Mouse (Mus musculus): ENCODE measurements around the gene Cwc15. TPM values are rescaled to one million over a fixed set of nuclear protein-coding genes. Genes with fewer than 3 reads are reported as not detected.

The Cwc15 gene
- polyA plus RNA-seq, 1 experiment = 85.2 TPM

DNA sequence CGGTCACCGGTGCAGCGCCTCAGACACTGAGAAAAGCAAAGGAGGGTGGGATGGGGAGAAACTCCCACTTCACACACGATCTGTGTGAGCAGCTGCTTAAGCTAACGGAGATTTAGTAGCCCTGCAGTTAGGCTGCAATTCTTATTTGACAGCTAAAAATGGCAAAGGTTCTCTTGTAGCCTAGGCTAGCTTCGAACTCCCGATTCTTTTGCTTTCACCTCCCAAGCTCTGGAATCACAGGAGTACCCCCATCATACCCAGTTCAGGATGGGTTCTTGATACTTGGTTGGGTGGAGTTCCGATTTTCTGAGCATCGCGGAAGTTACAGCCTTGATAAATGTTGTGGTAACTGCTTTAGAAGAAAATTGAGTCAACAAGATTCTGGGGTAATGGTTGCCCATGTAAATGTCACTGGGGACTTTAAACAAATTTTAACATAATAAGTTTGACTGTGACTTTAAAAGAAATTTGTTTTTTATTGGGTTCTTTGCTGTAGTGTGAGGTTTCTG is 553 bp downstream of the Cwc15 start:
- Histone ChIP-seq H3K79me3 (ENCODE audit: low read depth) (peaks cover 13% of the 10 kb centered on the region), H3K4me3 (ENCODE audit: insufficient read depth, poor library complexity, severe bottlenecking) (peak overlapping the region; percentile 80), H3ac (ENCODE audit: control insufficient read depth, insufficient read length, low read depth) (peak overlapping the region; percentile 83), H3K79me2 (ENCODE audit: control insufficient read depth, insufficient read depth) (peaks cover 20% of the 10 kb centered on the region), H3K27me3 (ENCODE audit: control insufficient read depth, insufficient read depth, insufficient read length) (no peaks in the 10 kb centered on the region), H3K36me3 (ENCODE audit: control insufficient read depth, insufficient read depth) (peaks cover 40% of the 10 kb centered on the region)
- TF ChIP-seq FOSL1 (IDR thresholded peaks at IDR 0.05; ENCODE audit: insufficient read depth, low read length, poor library complexity, severe bottlenecking) (no peak), USF1 (IDR thresholded peaks at IDR 0.05; ENCODE audit: low read depth) (no peak)

DNA sequence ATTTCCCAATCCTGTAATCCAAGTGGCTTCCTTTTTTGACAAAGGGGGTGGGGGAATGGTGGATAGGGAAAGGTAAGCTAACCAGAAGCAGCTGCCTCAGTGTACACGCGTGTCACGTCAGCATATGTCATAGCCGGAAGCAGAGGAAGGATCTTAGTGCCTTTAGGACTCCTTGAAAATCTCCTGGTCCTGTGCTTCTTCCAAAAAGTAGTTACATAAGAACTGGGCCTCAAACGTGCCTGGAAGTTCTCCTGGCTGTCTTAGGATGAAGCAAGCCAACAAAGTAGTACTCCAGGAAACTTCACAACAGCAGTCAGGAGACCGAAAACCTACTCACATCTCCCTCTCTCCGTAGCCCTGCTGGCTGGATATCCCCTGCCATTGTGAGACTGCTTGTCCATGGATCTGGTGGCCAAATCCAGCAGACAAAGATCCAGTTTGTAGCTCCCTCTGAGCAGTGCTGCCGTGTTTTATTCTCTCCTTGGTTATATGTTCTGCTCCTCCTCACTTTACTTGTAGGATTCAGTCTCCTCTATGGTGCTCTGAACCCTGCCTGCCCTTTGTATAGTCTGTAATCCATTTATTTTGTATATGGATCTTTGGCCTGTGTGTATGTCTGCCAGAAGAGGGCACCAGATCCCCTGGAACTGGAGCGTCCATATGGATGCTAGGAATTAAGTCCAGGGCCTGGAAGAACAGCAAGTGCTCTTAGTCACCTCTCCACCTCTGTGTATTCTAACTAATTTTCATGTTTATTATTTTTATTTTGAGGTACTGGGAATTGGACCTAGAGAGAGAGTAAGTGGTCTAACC is 12.4 kb downstream of the Cwc15 start:
- Histone ChIP-seq H3K79me2 (ENCODE audit: control insufficient read depth, insufficient read depth) (no peaks in the 10 kb centered on the region), H3K27me3 (ENCODE audit: control insufficient read depth, insufficient read depth, insufficient read length) (no peaks in the 10 kb centered on the region), H3K4me3 (ENCODE audit: insufficient read depth, poor library complexity, severe bottlenecking) (no peak overlapping the region), H3K36me3 (ENCODE audit: control insufficient read depth, insufficient read depth) (peaks cover 38% of the 10 kb centered on the region), H3K79me3 (ENCODE audit: low read depth) (no peaks in the 10 kb centered on the region), H3ac (ENCODE audit: control insufficient read depth, insufficient read length, low read depth) (no peak overlapping the region)
- no peak for TF ChIP-seq MYOG (IDR thresholded peaks at IDR 0.05; ENCODE audit: control insufficient read depth, extremely low read depth, insufficient read length)
- TF ChIP-seq CTCF (IDR thresholded peaks at IDR 0.05; ENCODE audit: control insufficient read depth, insufficient read depth, insufficient read length) = peak; percentile 14
- no peak for TF ChIP-seq MYOD1 (IDR thresholded peaks at IDR 0.05; ENCODE audit: control insufficient read depth, insufficient read length, low read depth)

DNA sequence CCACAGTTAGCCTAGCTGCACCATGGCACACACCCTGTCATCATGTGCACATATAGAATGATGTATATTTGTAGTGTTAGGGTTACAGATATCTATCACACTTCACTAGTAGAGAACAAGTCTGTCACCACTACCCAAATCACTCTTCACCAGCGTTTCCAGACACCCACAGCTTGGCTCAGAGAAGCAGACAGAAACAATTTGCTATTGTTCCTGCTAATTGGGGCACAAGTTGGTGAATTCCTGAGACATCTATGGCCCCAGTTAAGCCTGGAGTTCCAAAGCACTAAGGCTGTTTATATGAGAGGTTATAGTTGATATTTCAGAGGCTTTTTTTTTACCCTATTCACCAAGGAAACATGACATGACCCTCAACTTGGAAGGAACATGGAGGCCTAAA is 16.9 kb downstream of the Cwc15 start:
- Histone ChIP-seq H3K79me2 (ENCODE audit: control insufficient read depth, insufficient read depth) (no peaks in the 10 kb centered on the region), H3K36me3 (ENCODE audit: control insufficient read depth, insufficient read depth) (peaks cover 11% of the 10 kb centered on the region), H3K27me3 (ENCODE audit: control insufficient read depth, insufficient read depth, insufficient read length) (no peaks in the 10 kb centered on the region), H3ac (ENCODE audit: control insufficient read depth, insufficient read length, low read depth) (no peak overlapping the region), H3K79me3 (ENCODE audit: low read depth) (no peaks in the 10 kb centered on the region), H3K4me3 (ENCODE audit: insufficient read depth, poor library complexity, severe bottlenecking) (no peak overlapping the region)
- no peak for TF ChIP-seq CEBPB (IDR thresholded peaks at IDR 0.05; ENCODE audit: low read depth)
- TF ChIP-seq MYOD1 (IDR thresholded peaks at IDR 0.05; ENCODE audit: control insufficient read depth, insufficient read length, low read depth) = no peak
- no peak for TF ChIP-seq MYOG (IDR thresholded peaks at IDR 0.05; ENCODE audit: control insufficient read depth, extremely low read depth, insufficient read length)
- no peak for TF ChIP-seq FOSL1 (IDR thresholded peaks at IDR 0.05; ENCODE audit: insufficient read depth, low read length, poor library complexity, severe bottlenecking)
- no peak for TF ChIP-seq USF1 (IDR thresholded peaks at IDR 0.05; ENCODE audit: low read depth)
- TF ChIP-seq MAX (IDR thresholded peaks at IDR 0.05) = no peak
- TF ChIP-seq CTCF (IDR thresholded peaks at IDR 0.05; ENCODE audit: control insufficient read depth, insufficient read depth, insufficient read length) = no peak

DNA sequence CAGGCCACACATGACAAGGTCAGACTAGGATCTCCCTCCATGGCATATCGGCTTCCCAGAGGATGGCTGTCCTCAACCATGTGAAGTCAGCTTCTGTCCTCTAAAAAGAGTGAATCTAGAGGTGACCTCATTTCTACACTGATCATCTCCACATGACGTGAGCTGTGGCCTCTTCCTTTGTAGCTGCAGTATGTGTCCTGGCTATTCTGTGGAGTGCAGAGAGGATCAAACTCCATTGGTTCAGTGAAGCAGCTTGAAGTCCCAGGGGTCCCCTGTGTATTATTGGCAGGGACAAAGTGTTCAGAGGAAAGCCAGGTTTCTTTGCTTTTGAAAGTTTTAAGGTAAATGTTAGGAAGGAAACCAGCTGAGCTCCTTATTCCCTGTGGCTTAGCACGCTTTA is 17.7 kb downstream of the Cwc15 start:
- Histone ChIP-seq H3K27me3 (ENCODE audit: control insufficient read depth, insufficient read depth, insufficient read length) (no peaks in the 10 kb centered on the region), H3K79me2 (ENCODE audit: control insufficient read depth, insufficient read depth) (no peaks in the 10 kb centered on the region)
- TF ChIP-seq MYOD1 (IDR thresholded peaks at IDR 0.05; ENCODE audit: control insufficient read depth, insufficient read length, low read depth) (no peak), FOSL1 (IDR thresholded peaks at IDR 0.05; ENCODE audit: insufficient read depth, low read length, poor library complexity, severe bottlenecking) (no peak), CEBPB (IDR thresholded peaks at IDR 0.05; ENCODE audit: low read depth) (no peak), CTCF (IDR thresholded peaks at IDR 0.05; ENCODE audit: control insufficient read depth, insufficient read depth, insufficient read length) (no peak), MYOG (IDR thresholded peaks at IDR 0.05; ENCODE audit: control insufficient read depth, extremely low read depth, insufficient read length) (no peak), MAX (IDR thresholded peaks at IDR 0.05) (no peak), USF1 (IDR thresholded peaks at IDR 0.05; ENCODE audit: low read depth) (no peak)

DNA sequence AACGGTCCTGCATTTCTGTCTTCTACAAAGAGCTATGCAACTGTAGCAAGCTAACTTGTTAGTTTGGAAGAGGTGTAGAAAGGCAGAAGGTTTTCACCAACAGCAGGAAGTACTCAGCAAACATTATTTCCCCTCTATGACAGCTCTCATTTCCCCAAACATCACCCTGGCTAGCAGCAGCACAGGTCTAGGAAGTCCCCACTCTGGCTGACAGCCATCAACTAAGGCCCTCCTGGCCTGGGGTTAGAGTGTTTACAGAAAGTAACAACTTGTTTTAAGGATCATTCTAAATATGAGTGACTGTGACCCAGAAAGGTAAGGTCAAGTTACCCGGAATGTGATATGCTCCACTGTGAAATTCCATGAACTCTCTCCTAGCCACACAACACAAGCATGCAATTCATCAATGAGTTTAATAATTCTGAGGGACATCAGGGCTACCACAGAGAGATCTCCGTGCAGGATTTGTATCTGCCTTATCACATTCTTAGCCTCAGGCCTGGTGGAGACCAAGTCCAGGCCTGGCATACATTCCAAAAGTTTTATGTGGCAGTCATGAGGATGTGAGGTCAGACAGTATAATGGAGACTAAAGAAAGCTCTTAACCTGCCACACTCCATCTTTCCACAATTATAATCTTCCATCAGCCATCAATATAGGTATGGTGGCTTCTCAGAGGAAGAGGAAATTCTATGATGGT is 20.7 kb downstream of the Cwc15 start:
- Histone ChIP-seq H3K27me3 (ENCODE audit: control insufficient read depth, insufficient read depth, insufficient read length) (no peaks in the 10 kb centered on the region), H3K36me3 (ENCODE audit: control insufficient read depth, insufficient read depth) (no peaks in the 10 kb centered on the region), H3ac (ENCODE audit: control insufficient read depth, insufficient read length, low read depth) (no peak overlapping the region), H3K4me3 (ENCODE audit: insufficient read depth, poor library complexity, severe bottlenecking) (no peak overlapping the region), H3K79me2 (ENCODE audit: control insufficient read depth, insufficient read depth) (no peaks in the 10 kb centered on the region), H3K79me3 (ENCODE audit: low read depth) (no peaks in the 10 kb centered on the region)
- no peak for TF ChIP-seq CTCF (IDR thresholded peaks at IDR 0.05; ENCODE audit: control insufficient read depth, insufficient read depth, insufficient read length)
- TF ChIP-seq MYOG (IDR thresholded peaks at IDR 0.05; ENCODE audit: control insufficient read depth, extremely low read depth, insufficient read length) = no peak
- TF ChIP-seq MAX (IDR thresholded peaks at IDR 0.05) = no peak
- no peak for TF ChIP-seq MYOD1 (IDR thresholded peaks at IDR 0.05; ENCODE audit: control insufficient read depth, insufficient read length, low read depth)
- TF ChIP-seq USF1 (IDR thresholded peaks at IDR 0.05; ENCODE audit: low read depth) = no peak
- no peak for TF ChIP-seq CEBPB (IDR thresholded peaks at IDR 0.05; ENCODE audit: low read depth)
- TF ChIP-seq FOSL1 (IDR thresholded peaks at IDR 0.05; ENCODE audit: insufficient read depth, low read length, poor library complexity, severe bottlenecking) = no peak

More for the DNA sequence above, 17.7 kb downstream of the Cwc15 start:
- Histone ChIP-seq H3K4me3 (ENCODE audit: insufficient read depth, poor library complexity, severe bottlenecking) (no peak overlapping the region), H3K36me3 (ENCODE audit: control insufficient read depth, insufficient read depth) (peaks cover 6% of the 10 kb centered on the region), H3K79me3 (ENCODE audit: low read depth) (no peaks in the 10 kb centered on the region), H3ac (ENCODE audit: control insufficient read depth, insufficient read length, low read depth) (no peak overlapping the region)
